Mouse (Mus musculus): ENCODE results near the gene Elf1. TPM values are rescaled to one million over a fixed set of nuclear protein-coding genes. Genes with fewer than 3 reads are reported as not detected.
"Not testable (repeated sequence)": the region's sequence is repeated elsewhere in the genome, so short reads cannot be mapped to it uniquely, and the experiment has no call there.

Gene Elf1
- polyA plus RNA-seq (2012; rRNA removed) = 3.2 and 3.9 TPM in 2 replicates

DNA sequence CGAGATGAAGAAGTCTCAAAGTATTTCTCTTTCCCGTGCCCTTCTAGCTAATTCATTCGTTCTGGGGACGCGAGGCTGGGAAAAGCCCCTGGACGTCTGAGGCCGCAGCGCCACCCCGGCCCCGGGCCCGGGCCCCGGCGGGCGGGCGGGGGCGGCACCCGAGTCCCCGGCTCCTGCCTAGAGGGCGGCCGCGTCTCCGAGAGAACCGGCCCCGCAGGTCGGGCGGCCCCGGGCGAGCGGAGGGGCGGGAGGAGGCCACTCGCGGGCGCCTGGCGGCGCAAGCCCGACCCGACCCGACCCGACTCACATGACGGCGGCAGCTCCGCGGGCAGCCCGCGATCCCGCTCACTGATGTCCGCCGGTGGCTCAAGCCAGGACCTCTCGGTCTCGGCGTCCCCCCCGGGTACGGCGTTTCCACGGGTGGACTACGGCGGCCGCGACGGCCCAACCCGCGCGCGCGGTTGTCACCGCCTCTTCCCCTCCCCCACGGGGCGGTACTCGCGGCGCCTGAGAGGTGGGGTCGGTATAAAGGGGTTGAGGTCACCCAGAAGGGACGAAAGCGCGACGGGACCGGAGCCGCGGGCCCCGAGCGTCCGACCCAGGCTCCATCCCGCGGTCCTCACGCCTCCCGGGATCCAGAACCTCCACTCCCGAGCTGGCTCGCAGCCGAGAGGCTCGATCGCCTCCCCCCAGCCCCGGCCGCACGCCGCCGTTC is at the start of gene Elf1:
Elf1 (plus strand) TSS at position 571 of the 715 bp plus-strand sequence.
- TF ChIP-seq CTCF (IDR thresholded peaks at IDR 0.05; ENCODE audit: control insufficient read depth, insufficient read depth, insufficient replicate concordance, low read depth, low read length) (no peak), POLR2A (IDR thresholded peaks at IDR 0.05; ENCODE audit: control insufficient read depth, low read depth, low read length) (peak; percentile 66)
- no peaks in the 10 kb centered on the region; the same call in 1 of the 2 replicates for H3K36me3 ChIP-seq (ENCODE audit: control insufficient read depth, insufficient read depth, low read length)
- peak within 1 kb of the TSS; percentile 91 for H3K4me3 ChIP-seq (ENCODE audit: control insufficient read depth, low read depth, low read length)
- peak within 1 kb of the TSS; percentile 93 for H3K27ac ChIP-seq (ENCODE audit: control insufficient read depth, insufficient read depth, low read depth, low read length)
- H3K27me3 ChIP-seq (ENCODE audit: control insufficient read depth, insufficient read depth, low read length) = no peaks in the 10 kb centered on the region
- H3K4me1 ChIP-seq (ENCODE audit: control insufficient read depth, insufficient read depth, low read length) = peaks cover 8% of the 10 kb centered on the region

GRCm38 (mm10) chr14:79434068-79434467 is 46.9 kb upstream of the Elf1 start:
- TF ChIP-seq POLR2A (IDR thresholded peaks at IDR 0.05; ENCODE audit: control insufficient read depth, low read depth, low read length) = no peak
- Histone ChIP-seq H3K27me3 (ENCODE audit: control insufficient read depth, insufficient read depth, low read length) (no peaks in the 10 kb centered on the region), H3K27ac (ENCODE audit: control insufficient read depth, insufficient read depth, low read depth, low read length) (no peak overlapping the region)

GRCm38 (mm10) chr14:79440655-79441054 is 40.3 kb upstream of the Elf1 start:
- TF ChIP-seq CTCF (IDR thresholded peaks at IDR 0.05; ENCODE audit: control insufficient read depth, insufficient read depth, insufficient replicate concordance, low read depth, low read length) (no peak), POLR2A (IDR thresholded peaks at IDR 0.05; ENCODE audit: control insufficient read depth, low read depth, low read length) (no peak)
- Histone ChIP-seq H3K36me3 (ENCODE audit: control insufficient read depth, insufficient read depth, low read length) (no peaks in the 10 kb centered on the region), H3K4me1 (ENCODE audit: control insufficient read depth, insufficient read depth, low read length) (no peaks in the 10 kb centered on the region), H3K27me3 (ENCODE audit: control insufficient read depth, insufficient read depth, low read length) (no peaks in the 10 kb centered on the region), H3K27ac (ENCODE audit: control insufficient read depth, insufficient read depth, low read depth, low read length) (no peak overlapping the region), H3K4me3 (ENCODE audit: control insufficient read depth, low read depth, low read length) (no peak overlapping the region)

More at GRCm38 (mm10) chr14:79434068-79434467, 46.9 kb upstream of the Elf1 start:
- Histone ChIP-seq H3K4me3 (ENCODE audit: control insufficient read depth, low read depth, low read length) (no peak overlapping the region), H3K36me3 (ENCODE audit: control insufficient read depth, insufficient read depth, low read length) (no peaks in the 10 kb centered on the region), H3K4me1 (ENCODE audit: control insufficient read depth, insufficient read depth, low read length) (no peaks in the 10 kb centered on the region)

DNA sequence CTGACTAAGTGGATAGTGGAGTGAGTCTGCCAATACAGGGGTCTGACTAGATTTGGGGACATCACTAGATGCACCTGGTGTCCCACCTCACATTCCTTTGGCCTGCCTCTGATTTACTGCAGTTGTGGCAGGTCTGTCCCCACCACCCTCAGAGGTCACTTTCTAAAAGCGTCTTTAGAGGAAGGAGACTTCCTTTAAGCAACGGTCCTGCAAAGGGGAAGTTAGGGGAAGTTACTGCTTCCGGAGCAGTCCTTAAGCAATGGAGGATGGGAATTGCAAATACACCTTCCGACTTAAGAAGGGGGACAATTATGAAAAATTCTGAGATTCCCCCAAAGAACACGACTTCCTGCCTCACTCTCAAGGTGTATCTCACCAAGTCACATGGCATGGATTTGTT is 39.6 kb upstream of the Elf1 start:
- H3K36me3 ChIP-seq (ENCODE audit: control insufficient read depth, insufficient read depth, low read length) = no peaks in the 10 kb centered on the region
- no peak overlapping the region for H3K27ac ChIP-seq (ENCODE audit: control insufficient read depth, insufficient read depth, low read depth, low read length)
- TF ChIP-seq POLR2A (IDR thresholded peaks at IDR 0.05; ENCODE audit: control insufficient read depth, low read depth, low read length) (no peak), CTCF (IDR thresholded peaks at IDR 0.05; ENCODE audit: control insufficient read depth, insufficient read depth, insufficient replicate concordance, low read depth, low read length) (no peak)
- H3K4me3 ChIP-seq (ENCODE audit: control insufficient read depth, low read depth, low read length) = no peak overlapping the region
- no peaks in the 10 kb centered on the region for H3K4me1 ChIP-seq (ENCODE audit: control insufficient read depth, insufficient read depth, low read length)
- no peaks in the 10 kb centered on the region for H3K27me3 ChIP-seq (ENCODE audit: control insufficient read depth, insufficient read depth, low read length)

DNA sequence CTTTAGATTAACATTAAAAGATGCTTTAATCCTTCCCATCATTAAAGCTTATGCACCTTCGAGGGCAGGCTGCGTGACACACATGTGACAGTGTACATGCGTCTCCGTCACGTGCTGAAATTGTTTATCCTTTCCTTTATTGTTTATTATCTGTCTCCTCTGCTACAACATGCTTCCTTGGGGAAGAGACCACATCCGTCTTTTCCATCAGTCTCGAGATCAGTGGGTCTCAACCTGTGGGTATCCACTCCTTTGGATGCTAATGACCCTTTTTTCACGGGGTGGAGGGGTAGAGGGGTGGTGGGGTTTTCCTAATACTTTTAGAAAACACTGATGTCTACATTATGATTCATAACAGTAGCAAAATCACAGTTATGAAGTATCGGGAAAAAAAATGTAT is 36.4 kb upstream of the Elf1 start:
- Histone ChIP-seq H3K36me3 (ENCODE audit: control insufficient read depth, insufficient read depth, low read length) (no peaks in the 10 kb centered on the region), H3K4me1 (ENCODE audit: control insufficient read depth, insufficient read depth, low read length) (no peaks in the 10 kb centered on the region), H3K27ac (ENCODE audit: control insufficient read depth, insufficient read depth, low read depth, low read length) (no peak overlapping the region), H3K4me3 (ENCODE audit: control insufficient read depth, low read depth, low read length) (peak overlapping the region; percentile 19; the same call in 1 of the 2 replicates), H3K27me3 (ENCODE audit: control insufficient read depth, insufficient read depth, low read length) (no peaks in the 10 kb centered on the region)
- TF ChIP-seq CTCF (IDR thresholded peaks at IDR 0.05; ENCODE audit: control insufficient read depth, insufficient read depth, insufficient replicate concordance, low read depth, low read length) = no peak
- TF ChIP-seq POLR2A (IDR thresholded peaks at IDR 0.05; ENCODE audit: control insufficient read depth, low read depth, low read length) = no peak

DNA sequence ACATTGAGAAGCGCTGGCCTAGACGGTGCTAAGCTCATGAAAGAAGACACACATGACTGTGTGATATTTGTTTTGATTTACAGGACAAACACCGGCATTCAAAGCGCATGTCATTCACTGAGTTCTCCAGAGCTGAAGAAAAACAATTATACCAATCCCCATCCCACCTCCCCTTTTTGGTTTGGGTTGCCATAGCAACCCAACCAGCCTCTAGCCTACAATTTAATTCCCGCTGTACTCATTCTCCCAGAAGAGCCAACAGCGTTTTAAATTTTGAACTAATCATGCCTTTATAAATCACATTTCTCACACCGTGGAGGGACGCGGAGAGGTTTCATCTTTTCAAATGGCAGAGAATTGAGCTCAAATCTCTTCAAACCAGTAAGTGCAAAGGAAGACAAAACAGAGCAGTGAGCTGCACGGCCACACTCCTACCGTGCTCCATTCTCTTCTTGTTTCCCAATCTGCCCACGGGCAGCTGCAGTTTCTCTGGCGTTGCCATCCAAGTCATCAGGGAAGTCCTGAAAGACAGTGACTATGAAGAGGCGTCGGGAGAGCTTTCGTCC is 35.9 kb upstream of the Elf1 start:
- H3K27me3 ChIP-seq (ENCODE audit: control insufficient read depth, insufficient read depth, low read length) = no peaks in the 10 kb centered on the region
- H3K27ac ChIP-seq (ENCODE audit: control insufficient read depth, insufficient read depth, low read depth, low read length) = no peak overlapping the region
- TF ChIP-seq POLR2A (IDR thresholded peaks at IDR 0.05; ENCODE audit: control insufficient read depth, low read depth, low read length) (no peak), CTCF (IDR thresholded peaks at IDR 0.05; ENCODE audit: control insufficient read depth, insufficient read depth, insufficient replicate concordance, low read depth, low read length) (no peak)
- no peaks in the 10 kb centered on the region for H3K36me3 ChIP-seq (ENCODE audit: control insufficient read depth, insufficient read depth, low read length)
- H3K4me3 ChIP-seq (ENCODE audit: control insufficient read depth, low read depth, low read length) = peak overlapping the region; percentile 44; the same call in 1 of the 2 replicates
- no peaks in the 10 kb centered on the region for H3K4me1 ChIP-seq (ENCODE audit: control insufficient read depth, insufficient read depth, low read length)

DNA sequence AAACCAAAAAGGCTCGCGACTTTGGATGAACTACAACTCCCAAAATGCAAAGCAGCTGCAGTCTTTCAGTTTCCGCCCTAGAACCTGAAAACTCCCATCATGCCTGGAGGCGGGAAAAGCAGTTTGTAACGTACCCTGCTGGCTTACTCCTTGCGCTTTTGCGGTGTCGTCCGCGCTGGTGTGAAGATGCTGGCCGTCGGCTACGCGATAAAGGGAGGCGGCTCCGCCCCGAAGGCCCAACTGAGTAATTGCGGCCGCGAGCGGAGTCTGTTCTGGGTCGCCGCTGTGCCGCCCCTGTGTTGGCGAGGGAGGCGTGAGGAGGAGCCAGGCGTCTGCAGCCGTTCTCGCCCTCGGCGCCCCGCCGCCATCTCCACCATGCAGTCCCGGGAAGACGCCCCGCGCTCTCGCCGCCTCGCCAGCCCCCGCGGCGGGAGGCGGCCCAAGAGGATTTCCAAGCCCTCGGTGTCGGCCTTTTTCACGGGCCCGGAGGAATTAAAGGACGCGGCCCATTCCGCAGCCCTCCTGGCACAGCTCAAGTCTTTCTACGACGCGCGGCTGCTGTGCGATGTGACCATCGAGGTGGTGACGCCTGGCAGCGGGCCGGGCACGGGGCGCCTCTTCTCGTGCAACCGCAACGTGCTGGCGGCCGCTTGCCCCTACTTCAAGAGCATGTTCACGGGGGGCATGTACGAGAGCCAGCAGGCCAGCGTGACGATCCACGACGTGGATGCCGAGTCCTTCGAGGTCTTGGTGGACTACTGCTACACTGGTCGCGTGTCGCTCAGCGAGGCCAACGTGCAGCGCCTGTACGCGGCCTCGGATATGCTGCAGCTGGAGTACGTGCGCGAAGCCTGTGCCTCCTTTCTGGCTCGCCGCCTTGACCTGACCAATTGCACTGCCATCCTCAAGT is 29.1 kb upstream of the Elf1 start, which contains the start of gene Kbtbd6:
Kbtbd6 (plus strand) TSS at position 155 of the 910 bp plus-strand sequence.
- peak; percentile 100 for TF ChIP-seq POLR2A (IDR thresholded peaks at IDR 0.05; ENCODE audit: control insufficient read depth, low read depth, low read length)
- peak within 1 kb of the TSS; percentile 89 for H3K4me3 ChIP-seq (ENCODE audit: control insufficient read depth, low read depth, low read length)
- not testable (repeated sequence) for H3K27me3 ChIP-seq (ENCODE audit: control insufficient read depth, insufficient read depth, low read length); H3K36me3 ChIP-seq (ENCODE audit: control insufficient read depth, insufficient read depth, low read length); H3K4me1 ChIP-seq (ENCODE audit: control insufficient read depth, insufficient read depth, low read length)
- H3K27ac ChIP-seq (ENCODE audit: control insufficient read depth, insufficient read depth, low read depth, low read length) = peak within 1 kb of the TSS; percentile 90

- not testable (repeated sequence) for H3K27me3 ChIP-seq (ENCODE audit: control insufficient read depth, insufficient read depth, low read length); H3K36me3 ChIP-seq (ENCODE audit: control insufficient read depth, insufficient read depth, low read length); H3K4me1 ChIP-seq (ENCODE audit: control insufficient read depth, insufficient read depth, low read length)
- H3K27ac ChIP-seq (ENCODE audit: control insufficient read depth, insufficient read depth, low read depth, low read length) = 0 out of 2 replicates have a peak overlapping the region, but pooled peaks have one; percentile 36
- peak overlapping the region; percentile 78 for H3K4me3 ChIP-seq (ENCODE audit: control insufficient read depth, low read depth, low read length)
Observed at GRCm38 (mm10) chr14:79452591-79452934, 28.4 kb upstream of the Elf1 start.
